Mouse (Mus musculus) heart, embryonic 15.5 days (tissue): ENCODE results near the gene 2210016F16Rik. TPM values are rescaled to one million over a fixed set of nuclear protein-coding genes. Genes with fewer than 3 reads are reported as not detected.

Experiments
- ATAC-seq: fragments of 200-750 bp; cut with Nextera tagmentation; replicated peaks from 2 replicates; pipeline ENCODE4 v1.8.0; 2017; ENCODE audit warnings: low read depth, moderate TSS enrichment; ENCODE audit not compliant: insufficient number of reproducible peaks, insufficient read depth, low FRiP score
- H3K27ac ChIP-seq: fragments of 300-500 bp; sonication (generic); 2 replicates; pipeline ENCODE4 v1.5.1; 2015; ENCODE audit warnings: mild to moderate bottlenecking, inconsistent platforms
- H3K27me3 ChIP-seq: fragments of 300-500 bp; sonication (generic); 2 replicates; pipeline ENCODE4 v1.6.1; 2015; ENCODE audit warnings: inconsistent platforms
- H3K36me3 ChIP-seq: fragments of 300-500 bp; sonication (generic); 2 replicates; pipeline ENCODE4 v1.6.1; 2015; ENCODE audit warnings: mild to moderate bottlenecking, inconsistent platforms
- H3K4me1 ChIP-seq: fragments of 300-500 bp; sonication (generic); replicated peaks from 2 replicates; pipeline ENCODE4 v1.6.1; 2015; ENCODE audit warnings: inconsistent platforms
- H3K4me2 ChIP-seq: fragments of 300-500 bp; sonication (generic); 2 replicates; pipeline ENCODE4 v1.6.1; 2015; ENCODE audit warnings: inconsistent platforms, mild to moderate bottlenecking, moderate library complexity
- H3K4me3 ChIP-seq: fragments of 300-500 bp; sonication (generic); 2 replicates; pipeline ENCODE4 v1.5.1; 2015; ENCODE audit warnings: mild to moderate bottlenecking, inconsistent platforms
- H3K9ac ChIP-seq: fragments of 300-500 bp; sonication (generic); 2 replicates; pipeline ENCODE4 v1.6.1; 2015; ENCODE audit warnings: mild to moderate bottlenecking, inconsistent platforms
- H3K9me3 ChIP-seq: fragments of 300-500 bp; sonication (generic); replicated peaks from 2 replicates; pipeline ENCODE4 v1.6.1; 2016; ENCODE audit warnings: inconsistent platforms
- whole genome bisulfite sequencing: fragments of 180-500 bp; shearing (Covaris S2); methylation state at CpG from one replicate; pipeline ENCODE4 v1.1.7; 2015; ENCODE audit warnings: mixed read lengths; 5-methylcytosine and 5-hydroxymethylcytosine counted together
- microRNA counts: library from miRNA; unstranded; fragments of <30 nt; microRNA quantifications from one replicate; lab custom pipeline; 2016
- microRNA-seq: library from miRNA; unstranded; fragments of <30 nt; microRNA quantifications from one replicate; pipeline ENCODE4, GENCODE M21; 2016
- polyA plus RNA-seq: library from polyadenylated mRNA; unstranded; fragments of >200 nt; fragmentation: Nextera tagmentation; extraction: Ambion mirVana; gene quantifications from 2 replicates; pipeline ENCODE4 v1.2.1, GENCODE M21; 2015

2210016F16Rik gene
- polyA plus RNA-seq, 1 experiment from 2014 or later = 26.3 TPM

- Histone ChIP-seq H3K4me3 (no peak overlapping the region), H3K36me3 (no peaks in the 10 kb centered on the region), H3K4me2 (no peak overlapping the region), H3K9ac (no peak overlapping the region), H3K9me3 (no peaks in the 10 kb centered on the region), H3K27me3 (no peaks in the 10 kb centered on the region), H3K27ac (no peak overlapping the region), H3K4me1 (no peaks in the 10 kb centered on the region)
- ATAC-seq = no peak
- 69% methylated on average over 12 of the region's 12 CpGs for WGBS
These were observed 47.6 kb downstream of the 2210016F16Rik start for GRCm38 (mm10) chr13:58337456-58337855.

- Histone ChIP-seq H3K36me3 (no peaks in the 10 kb centered on the region), H3K27ac (no peak overlapping the region), H3K4me1 (no peaks in the 10 kb centered on the region), H3K9ac (no peak overlapping the region), H3K4me2 (no peak overlapping the region), H3K9me3 (no peaks in the 10 kb centered on the region), H3K27me3 (no peaks in the 10 kb centered on the region), H3K4me3 (no peak overlapping the region)
- ATAC-seq = no peak
- 93% methylated on average over 5 of the region's 5 CpGs for WGBS
These were observed 50.9 kb downstream of the 2210016F16Rik start for GRCm38 (mm10) chr13:58334116-58334515.

MicroRNAs within 50 kb of the gene (microRNA counts, 519-probe panel; counts per million panel counts)
- 2,360 counts per million, percentile 43 among the panel's probes with 10 or more counts for microRNA mmu-miR-7a (lab: Ali Mortazavi, UCI)

Small RNA genes lying within 50 kb of the gene (microRNA-seq; reads per million reads assigned to microRNA genes)
- 39.7 reads per million, percentile 39 among the genes with 10 or more reads in this experiment for gene Mir7-1

Other genes starting within 250 kb of the 2210016F16Rik start
- gene Idnk, start 227.6 kb downstream of the 2210016F16Rik start, polyA plus RNA-seq = 29.5 and 30.3 TPM in 2 replicates
- gene Ubqln1, start 169.6 kb downstream of the 2210016F16Rik start, polyA plus RNA-seq = 68.4 and 81.4 TPM in 2 replicates
- gene Gkap1, start 109.5 kb downstream of the 2210016F16Rik start, polyA plus RNA-seq = 22.2 and 27.4 TPM in 2 replicates
- 0.37 and 0.43 TPM in 2 replicates for gene Kif27, start 26.1 kb downstream of the 2210016F16Rik start, polyA plus RNA-seq
- 18.5 and 19.2 TPM in 2 replicates for gene Rmi1, start 17.0 kb upstream of the 2210016F16Rik start, polyA plus RNA-seq
- gene Hnrnpk, start 18.1 kb upstream of the 2210016F16Rik start, polyA plus RNA-seq = 888 and 900 TPM in 2 replicates
- gene Slc28a3, start 225.7 kb upstream of the 2210016F16Rik start, polyA plus RNA-seq = 0.05 TPM in 1 of 2 replicates, not detected in the other